Mouse (Mus musculus) forebrain, postnatal 0 days (tissue): Measurements from ENCODE around the gene Pkd2l1. TPM values are rescaled to one million over a fixed set of nuclear protein-coding genes. Genes with fewer than 3 reads are reported as not detected.

Experiments
- ATAC-seq: fragments of 200-750 bp; cut with Nextera tagmentation; 2 replicates; pipeline ENCODE4 v1.8.0; 2017; ENCODE audit warnings: mild to moderate bottlenecking, moderate library complexity
- DNase-seq: peaks from one replicate; pipeline ENCODE4 v3.0.0-alpha.2; 2015
- H3K27ac ChIP-seq: fragments of 300-500 bp; sonication (generic); 2 replicates; pipeline ENCODE4 v1.5.1; 2014; ENCODE audit warnings: low read depth, mild to moderate bottlenecking, antibody characterized with exemption, low read length, moderate library complexity, mixed read lengths
- H3K27me3 ChIP-seq: fragments of 300-500 bp; sonication (generic); 2 replicates; pipeline ENCODE4 v1.6.1; 2014; ENCODE audit warnings: mild to moderate bottlenecking, low read length, mixed read lengths; ENCODE audit not compliant: insufficient read depth
- H3K36me3 ChIP-seq: fragments of 300-500 bp; sonication (generic); 2 replicates; pipeline ENCODE4 v1.6.1; 2014; ENCODE audit warnings: mild to moderate bottlenecking, moderate library complexity; ENCODE audit not compliant: insufficient read depth
- H3K4me1 ChIP-seq: fragments of 300-500 bp; sonication (generic); 2 replicates; pipeline ENCODE4 v1.6.1; 2014; ENCODE audit warnings: antibody characterized with exemption; ENCODE audit not compliant: insufficient read depth
- H3K4me2 ChIP-seq: fragments of 300-500 bp; sonication (generic); 2 replicates; pipeline ENCODE4 v1.6.1; 2014; ENCODE audit warnings: low read depth, mild to moderate bottlenecking, moderate library complexity
- H3K4me3 ChIP-seq: fragments of 300-500 bp; sonication (generic); 2 replicates; pipeline ENCODE4 v1.5.1; 2014; ENCODE audit warnings: low read depth, low read length, mixed read lengths
- H3K9ac ChIP-seq: fragments of 300-500 bp; sonication (generic); 2 replicates; pipeline ENCODE4 v1.6.1; 2014; ENCODE audit warnings: mild to moderate bottlenecking
- H3K9me3 ChIP-seq: fragments of 300-500 bp; sonication (generic); 2 replicates; pipeline ENCODE4 v1.6.1; 2016; ENCODE audit warnings: low read length
- CTCF ChIP-seq: sonication (generic); IDR thresholded peaks from 2 replicates; pipeline ENCODE4 v1.5.1; 2016; ENCODE audit warnings: antibody characterized with exemption, control low read depth, low read depth
- WGBS: fragments of 180-500 bp; shearing (Covaris S2); extraction: QIAGEN DNeasy Blood & Tissue Kit; methylation state at CpG from one replicate; pipeline ENCODE4 v1.1.7; 2014; 5-methylcytosine and 5-hydroxymethylcytosine counted together
- polyA plus RNA-seq: library from polyadenylated mRNA; unstranded; fragments of >200 nt; fragmentation: Nextera tagmentation; extraction: Ambion mirVana; gene quantifications from 2 replicates; pipeline ENCODE4 v1.2.1, GENCODE M21; 2015
- total RNA-seq: library from RNA; depleted of rRNA; stranded (reverse); fragments of >200 nt; gene quantifications from 2 replicates; pipeline ENCODE4 v1.2.3, GENCODE M21; 2014; rRNA removed

Gene Pkd2l1
- total and polyA plus RNA-seq, 2 experiments from 2014 or later, result 0.06 to 0.14 TPM

DNA sequence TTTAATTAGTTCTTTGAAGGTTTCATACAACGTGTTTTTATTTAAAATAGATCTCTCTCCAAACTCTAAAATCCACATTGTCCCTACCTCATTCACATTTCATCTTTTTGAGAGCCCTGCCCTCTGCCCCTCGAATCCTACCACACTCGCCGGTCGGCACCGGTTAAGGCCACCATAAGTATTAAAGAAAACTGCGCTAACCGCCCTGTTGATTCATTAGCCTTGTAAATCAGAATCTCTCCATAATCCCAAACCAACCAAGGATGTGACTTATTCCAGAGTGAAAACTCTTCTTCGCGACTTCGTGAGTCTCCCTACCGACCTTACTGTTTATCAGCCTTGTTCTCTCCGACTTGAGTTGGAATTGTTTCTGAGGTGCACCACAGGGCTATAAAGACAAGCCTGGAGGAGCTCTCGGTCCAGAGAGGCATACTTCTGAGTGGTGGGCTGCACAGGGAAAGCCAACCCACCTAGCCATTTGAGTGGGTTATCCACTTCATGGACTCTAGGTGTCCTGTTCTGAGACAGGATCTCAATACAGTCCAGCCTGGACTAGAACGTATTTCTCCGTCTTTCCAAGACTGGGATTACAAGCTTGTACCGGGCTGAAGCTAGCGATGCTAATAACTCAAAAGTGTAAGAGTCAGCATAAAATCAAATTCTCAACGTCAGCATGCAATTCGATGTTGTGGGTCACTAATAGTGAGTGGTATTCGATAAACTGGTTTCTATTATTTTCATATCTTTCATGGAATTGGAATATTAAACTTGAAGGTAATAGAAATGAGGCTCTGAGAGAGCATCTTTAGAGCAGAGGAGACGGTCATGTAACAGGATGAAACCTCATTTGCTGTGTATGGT, 84.4 kb downstream of the Pkd2l1 start:
- 27% methylated on average over 22 of the region's 22 CpGs for WGBS
- Histone ChIP-seq H3K27me3 (no peaks in the 10 kb centered on the region), H3K4me3 (peak overlapping the region; percentile 96), H3K4me1 (peaks cover 13% of the 10 kb centered on the region), H3K9ac (peak overlapping the region; percentile 95), H3K4me2 (peak overlapping the region; percentile 84), H3K9me3 (no peaks in the 10 kb centered on the region), H3K27ac (no peak overlapping the region), H3K36me3 (peaks cover 26% of the 10 kb centered on the region)
- no peak for TF ChIP-seq CTCF
- peak; percentile 34 for ATAC-seq
- DNase-seq, result no peak

DNA sequence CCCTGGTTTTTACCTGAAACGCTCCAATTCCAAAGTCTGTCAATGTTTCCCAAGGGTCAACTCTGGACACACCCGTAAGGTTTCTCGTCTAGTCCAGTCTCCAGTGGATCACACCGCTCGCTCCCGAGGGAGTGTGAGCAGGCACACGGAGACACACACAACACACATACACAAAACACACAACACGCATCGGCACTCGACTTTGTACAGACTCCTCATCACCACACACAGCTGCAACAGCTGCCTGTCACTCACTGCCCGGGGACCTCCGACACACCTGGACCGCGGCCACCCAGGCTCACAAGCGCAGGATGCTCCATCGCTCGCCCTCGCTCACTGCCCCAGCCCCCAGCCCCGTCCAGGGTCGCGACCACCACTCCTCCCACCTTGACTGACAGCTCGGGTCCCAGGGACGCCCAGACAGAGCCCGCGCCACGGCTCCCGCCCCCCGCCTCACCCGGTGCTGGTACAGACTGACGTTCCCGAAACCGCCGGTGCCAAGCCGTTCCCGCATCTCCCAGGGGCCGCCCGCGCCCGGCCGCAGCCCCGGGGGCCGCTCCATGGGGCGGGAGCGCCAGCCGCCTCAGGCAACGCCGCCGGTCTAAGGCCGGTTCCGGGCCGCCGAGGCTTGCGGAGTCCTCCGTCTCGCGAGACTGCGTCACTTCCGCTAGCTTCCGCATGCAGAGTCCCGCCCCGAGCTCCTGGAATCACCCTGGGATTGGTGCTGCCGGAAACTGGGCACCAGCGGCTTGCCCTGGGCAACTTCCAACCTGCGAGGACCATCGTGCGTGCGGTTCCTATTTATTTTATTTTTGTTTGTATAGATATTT, 85.2 kb downstream of the Pkd2l1 start, which contains the start of gene Chuk:
TSS of gene Chuk (minus strand) at position 650 of the 830 bp plus-strand sequence.
- no peak for TF ChIP-seq CTCF
- Histone ChIP-seq H3K27me3 (no peaks in the 10 kb centered on the region), H3K4me1 (peaks cover 13% of the 10 kb centered on the region), H3K27ac (peak within 1 kb of the TSS; percentile 72), H3K9me3 (no peaks in the 10 kb centered on the region), H3K4me2 (peak within 1 kb of the TSS; percentile 84), H3K9ac (peak within 1 kb of the TSS; percentile 95), H3K36me3 (peaks cover 20% of the 10 kb centered on the region), H3K4me3 (peak within 1 kb of the TSS; percentile 96)
- under 1% methylated on average over 67 of the region's 67 CpGs for WGBS
- ATAC-seq (peak; percentile 99), DNase-seq (peak; percentile 97)

DNA sequence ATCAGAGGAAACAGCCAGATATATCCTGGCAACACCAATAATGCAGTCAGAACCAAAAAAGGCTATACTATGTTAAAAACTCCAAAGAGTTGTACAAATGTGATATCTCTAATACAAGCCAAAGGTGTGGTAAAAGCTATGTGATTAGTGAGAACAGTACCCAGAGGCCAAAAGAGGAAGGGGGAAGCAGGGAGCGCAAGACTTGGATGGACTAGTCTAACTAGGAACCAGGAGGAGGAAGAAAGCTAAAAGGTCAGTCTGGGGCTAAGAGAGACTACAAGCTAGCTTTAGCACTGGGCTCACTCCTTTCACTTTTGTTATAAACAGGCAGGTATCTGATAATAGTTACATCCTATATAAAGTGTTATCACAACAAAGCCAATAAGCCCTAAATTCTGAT, 87.8 kb downstream of the Pkd2l1 start:
- no peak overlapping the region for H3K9ac ChIP-seq
- no peaks in the 10 kb centered on the region for H3K9me3 ChIP-seq
- WGBS, result 93% methylated on average over 1 of the region's 1 CpGs
- no peak overlapping the region for H3K4me2 ChIP-seq
- no peak for ATAC-seq
- H3K4me1 ChIP-seq, result peaks cover 13% of the 10 kb centered on the region
- H3K36me3 ChIP-seq, result peaks cover 12% of the 10 kb centered on the region; the same call in 1 of the 2 replicates
- no peak for DNase-seq
- no peak overlapping the region for H3K4me3 ChIP-seq
- H3K27ac ChIP-seq, result no peak overlapping the region
- no peak for TF ChIP-seq CTCF
- H3K27me3 ChIP-seq, result no peaks in the 10 kb centered on the region

DNA sequence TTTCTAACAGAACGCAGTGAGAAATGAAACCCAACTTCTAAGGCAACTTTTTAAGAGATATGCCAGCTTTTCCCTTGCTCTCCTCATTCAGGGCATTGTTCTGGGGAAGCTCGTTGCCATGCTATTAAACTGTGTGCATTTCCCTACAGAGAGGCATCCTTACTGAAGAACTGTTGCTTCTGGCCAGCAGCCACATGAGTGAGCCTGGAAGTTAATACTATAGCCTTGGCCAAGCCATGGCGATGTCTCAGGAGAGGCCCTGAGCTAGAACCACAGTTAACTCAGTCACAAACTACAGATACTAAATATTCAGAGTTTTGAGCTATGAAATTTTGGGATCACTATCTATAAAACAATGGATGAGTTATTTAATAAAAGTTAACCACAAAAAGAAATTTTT, 89.2 kb downstream of the Pkd2l1 start:
- H3K27ac ChIP-seq, result no peak overlapping the region
- H3K9ac ChIP-seq, result no peak overlapping the region
- peaks cover 11% of the 10 kb centered on the region; the same call in 1 of the 2 replicates for H3K36me3 ChIP-seq
- H3K27me3 ChIP-seq, result no peaks in the 10 kb centered on the region
- ATAC-seq (no peak), DNase-seq (no peak)
- no peak overlapping the region for H3K4me3 ChIP-seq
- H3K4me1 ChIP-seq, result peaks cover 12% of the 10 kb centered on the region
- H3K9me3 ChIP-seq, result no peaks in the 10 kb centered on the region
- 73% methylated on average over 3 of the region's 3 CpGs for WGBS
- no peak for TF ChIP-seq CTCF
- H3K4me2 ChIP-seq, result no peak overlapping the region

DNA sequence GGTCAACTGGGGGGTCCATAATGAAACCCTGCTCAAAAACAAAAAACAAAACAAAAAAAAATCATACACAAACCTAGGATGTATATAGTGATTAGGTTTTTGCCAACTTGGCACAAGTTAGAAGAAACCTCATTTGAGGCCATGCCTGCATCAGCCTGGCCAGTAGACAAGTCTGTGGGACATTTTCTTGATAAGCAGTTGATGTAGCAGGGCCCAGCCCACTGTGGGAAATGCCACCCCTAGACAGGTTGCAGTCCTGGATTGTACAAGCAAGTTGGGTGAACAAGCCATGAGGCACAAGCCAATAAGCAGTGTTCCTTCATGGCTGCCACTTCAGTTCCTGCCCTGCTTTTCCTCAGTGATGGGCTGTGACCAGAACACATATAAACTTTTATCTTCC, 91.4 kb downstream of the Pkd2l1 start:
- Histone ChIP-seq H3K36me3 (peaks cover 24% of the 10 kb centered on the region), H3K9me3 (no peaks in the 10 kb centered on the region; the same call in 1 of the 2 replicates), H3K4me2 (no peak overlapping the region), H3K9ac (no peak overlapping the region), H3K4me3 (no peak overlapping the region), H3K27ac (no peak overlapping the region), H3K27me3 (no peaks in the 10 kb centered on the region), H3K4me1 (no peaks in the 10 kb centered on the region)
- ATAC-seq (no peak), DNase-seq (no peak)
- TF ChIP-seq CTCF, result no peak

Other genes with a start within 250 kb of the Pkd2l1 start
- 0.46 and 0.57 TPM in 2 replicates for gene Cpn1, start 205.9 kb downstream of the Pkd2l1 start, total RNA-seq
- gene Cpn1, start 205.9 kb downstream of the Pkd2l1 start, polyA plus RNA-seq, result 0.36 and 0.74 TPM in 2 replicates
- 0.31 TPM in 1 of 2 replicates, not detected in the other for gene Cyp2c23, start 163.2 kb downstream of the Pkd2l1 start, total RNA-seq
- gene Cyp2c23, start 163.2 kb downstream of the Pkd2l1 start, polyA plus RNA-seq, result not detected in 2 replicates
- 8.9 and 11.1 TPM in 2 replicates for gene Erlin1, start 122.7 kb downstream of the Pkd2l1 start, total RNA-seq
- gene Erlin1, start 122.7 kb downstream of the Pkd2l1 start, polyA plus RNA-seq, result 11.1 and 16.2 TPM in 2 replicates
- gene Chuk, start 85.0 kb downstream of the Pkd2l1 start, total RNA-seq, result 58.9 and 72.8 TPM in 2 replicates
- gene Chuk, start 85.0 kb downstream of the Pkd2l1 start, polyA plus RNA-seq, result 16.1 and 25.2 TPM in 2 replicates
- 28.9 and 33.9 TPM in 2 replicates for gene Cwf19l1, start 56.6 kb downstream of the Pkd2l1 start, total RNA-seq
- gene Cwf19l1, start 56.6 kb downstream of the Pkd2l1 start, polyA plus RNA-seq, result 27.2 and 29.6 TPM in 2 replicates
- 65.5 and 74.3 TPM in 2 replicates for gene Bloc1s2, start 46.0 kb downstream of the Pkd2l1 start, total RNA-seq
- 205 and 223 TPM in 2 replicates for gene Bloc1s2, start 46.0 kb downstream of the Pkd2l1 start, polyA plus RNA-seq
- gene Scd3, start 10.8 kb upstream of the Pkd2l1 start, total RNA-seq, result 3.1 and 4.0 TPM in 2 replicates
- 2.7 and 4.5 TPM in 2 replicates for gene Scd3, start 10.8 kb upstream of the Pkd2l1 start, polyA plus RNA-seq
- 540 and 696 TPM in 2 replicates for gene Scd2, start 101.2 kb upstream of the Pkd2l1 start, total RNA-seq
- 162 and 210 TPM in 2 replicates for gene Scd2, start 101.2 kb upstream of the Pkd2l1 start, polyA plus RNA-seq
- 0.23 and 0.43 TPM in 2 replicates for gene Scd4, start 140.7 kb upstream of the Pkd2l1 start, total RNA-seq
- gene Scd4, start 140.7 kb upstream of the Pkd2l1 start, polyA plus RNA-seq, result 0.11 and 0.25 TPM in 2 replicates
- 30.8 and 41.0 TPM in 2 replicates for gene Scd1, start 215.4 kb upstream of the Pkd2l1 start, total RNA-seq
- gene Scd1, start 215.4 kb upstream of the Pkd2l1 start, polyA plus RNA-seq, result 5.2 and 8.7 TPM in 2 replicates